ENCODE assay signal across 18 mouse cellular contexts in the genomic region with DNA sequence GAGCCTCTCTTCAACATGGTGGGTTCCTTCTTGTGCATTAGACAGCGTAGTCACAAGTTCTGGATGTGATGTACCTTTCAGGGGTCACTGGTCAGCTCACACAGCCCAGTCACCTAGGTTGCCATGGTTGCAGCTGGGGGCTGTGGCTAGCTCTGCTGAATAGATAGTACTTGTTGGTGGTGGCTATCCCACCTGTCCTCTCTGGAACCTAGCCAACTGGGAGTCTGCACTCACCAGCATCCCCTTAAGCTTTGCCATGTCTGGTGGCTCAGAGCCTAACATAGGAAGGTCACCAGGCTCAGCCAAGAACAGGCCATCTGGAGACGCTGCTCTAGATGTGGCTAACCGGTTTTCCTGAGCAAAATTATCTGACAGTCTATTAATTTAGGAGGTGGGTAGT. TPM values are rescaled to one million over a fixed set of nuclear protein-coding genes. Genes with fewer than 3 reads are reported as not detected.
DNase-seq lines count a peak whose midpoint lies in the region; ATAC-seq lines count a peak whose summit lies in the region.
"Had no signal": no experiment of that assay in that cellular context is flagged by ENCODE, and none has a peak within 500 bp of the region (broad histone marks: within the 10 kb centered on the region; RNA-seq: fewer than 3 reads in every experiment).

No protein-coding gene starts in this region.

- H3K27me3 ChIP-seq in hindbrain, embryonic 10.5 days (ENCODE audit: insufficient read depth, poor library complexity, severe bottlenecking), result peaks cover 18% of the 10 kb centered on the region; the same call in 1 of the 2 replicates
- H3K27me3 ChIP-seq in hindbrain, embryonic 12.5 days, result no peaks in the 10 kb centered on the region
- no peaks in the 10 kb centered on the region for H3K27me3 ChIP-seq in neural tube, embryonic 13.5 days
- H3K27me3 ChIP-seq in neural tube, embryonic 15.5 days (replicated peaks), result no peaks in the 10 kb centered on the region
- H3K27me3 ChIP-seq: embryonic facial prominence, embryonic 15.5 days; forebrain, embryonic 15.5 days had no signal

- H3K4me2 ChIP-seq in hindbrain, embryonic 12.5 days (replicated peaks), result no peak overlapping the region
- no peak overlapping the region for H3K4me2 ChIP-seq in neural tube, embryonic 13.5 days
- H3K4me2 ChIP-seq in neural tube, embryonic 15.5 days, result no peak overlapping the region
- H3K4me2 ChIP-seq: embryonic facial prominence, embryonic 15.5 days; forebrain, embryonic 15.5 days; hindbrain, embryonic 14.5 days; liver, embryonic 12.5 days had no signal

- DNase-seq in hindbrain, embryonic 10.5 days (ENCODE audit: low spot score), result no peak
- DNase-seq in cerebellum, adult 9-11 months, result peak; percentile 78
- no peak for DNase-seq in adrenal gland, postnatal 4 days (ENCODE audit: low spot score in 2 of 2)
- no peak for DNase-seq in layer of hippocampus, adult 11-12 months (ENCODE audit: low spot score)
- DNase-seq: gastrocnemius, adult 2 months; kidney, adult 11 months; layer of hippocampus, postnatal 36 days; right cerebral cortex, postnatal 14 days; thymus, postnatal 36 days had no signal

- WGBS in hindbrain, embryonic 10.5 days, result 73% methylated on average over 3 of the region's 3 CpGs
- 66% methylated on average over 3 of the region's 3 CpGs for WGBS in hindbrain, embryonic 12.5 days
- WGBS in neural tube, embryonic 13.5 days, result 59% methylated on average over 3 of the region's 3 CpGs
- 71% methylated on average over 3 of the region's 3 CpGs for WGBS in neural tube, embryonic 15.5 days

- H3K4me3 ChIP-seq in hindbrain, embryonic 10.5 days, result no peak overlapping the region
- no peak overlapping the region for H3K4me3 ChIP-seq in hindbrain, embryonic 12.5 days
- no peak overlapping the region for H3K4me3 ChIP-seq in neural tube, embryonic 13.5 days
- no peak overlapping the region for H3K4me3 ChIP-seq in neural tube, embryonic 15.5 days (replicated peaks)
- H3K4me3 ChIP-seq: embryonic facial prominence, embryonic 15.5 days; forebrain, embryonic 15.5 days; gastrocnemius, adult 2 months; limb, embryonic 10.5 days; liver, embryonic 12.5 days; megakaryocyte, embryonic 14.5 days had no signal

- H3K4me1 ChIP-seq in hindbrain, embryonic 10.5 days (replicated peaks), result peaks cover 48% of the 10 kb centered on the region
- H3K4me1 ChIP-seq in hindbrain, embryonic 12.5 days, result peaks cover 32% of the 10 kb centered on the region
- H3K4me1 ChIP-seq in neural tube, embryonic 13.5 days (replicated peaks), result peaks cover 54% of the 10 kb centered on the region
- 0 out of 2 replicates have a peak, but pooled peaks cover 5% of the 10 kb centered on the region for H3K4me1 ChIP-seq in neural tube, embryonic 15.5 days
- H3K4me1 ChIP-seq: megakaryocyte, embryonic 14.5 days had no signal

- ATAC-seq in hindbrain, embryonic 12.5 days (ENCODE audit: low FRiP score), result no peak
- ATAC-seq in neural tube, embryonic 13.5 days (ENCODE audit: low read depth), result 0 out of 2 replicates have a peak, but pooled peaks have one; percentile 17
- no peak for ATAC-seq in neural tube, embryonic 15.5 days (ENCODE audit: low FRiP score)
- ATAC-seq: forebrain, embryonic 15.5 days; liver, embryonic 12.5 days had no signal

- no peak overlapping the region for H3K9ac ChIP-seq in hindbrain, embryonic 12.5 days
- H3K9ac ChIP-seq in neural tube, embryonic 13.5 days, result no peak overlapping the region
- no peak overlapping the region for H3K9ac ChIP-seq in neural tube, embryonic 15.5 days (replicated peaks)
- H3K9ac ChIP-seq: embryonic facial prominence, embryonic 15.5 days; forebrain, embryonic 15.5 days; hindbrain, embryonic 14.5 days had no signal

- H3K36me3 ChIP-seq in hindbrain, embryonic 10.5 days, result no peaks in the 10 kb centered on the region
- H3K36me3 ChIP-seq in hindbrain, embryonic 12.5 days, result no peaks in the 10 kb centered on the region
- no peaks in the 10 kb centered on the region for H3K36me3 ChIP-seq in neural tube, embryonic 13.5 days
- H3K36me3 ChIP-seq in neural tube, embryonic 15.5 days, result no peaks in the 10 kb centered on the region
- H3K36me3 ChIP-seq: embryonic facial prominence, embryonic 15.5 days; forebrain, embryonic 15.5 days; limb, embryonic 10.5 days; liver, embryonic 12.5 days had no signal

- no peaks in the 10 kb centered on the region for H3K9me3 ChIP-seq in hindbrain, embryonic 10.5 days
- H3K9me3 ChIP-seq in hindbrain, embryonic 12.5 days (replicated peaks), result no peaks in the 10 kb centered on the region
- no peaks in the 10 kb centered on the region for H3K9me3 ChIP-seq in neural tube, embryonic 13.5 days
- no peaks in the 10 kb centered on the region for H3K9me3 ChIP-seq in neural tube, embryonic 15.5 days (replicated peaks)
- H3K9me3 ChIP-seq: embryonic facial prominence, embryonic 15.5 days; forebrain, embryonic 15.5 days; limb, embryonic 10.5 days; liver, embryonic 12.5 days; megakaryocyte, embryonic 14.5 days had no signal

- H3K27ac ChIP-seq in hindbrain, embryonic 10.5 days, result peak overlapping the region; percentile 53; the same call in 1 of the 2 replicates
- no peak overlapping the region for H3K27ac ChIP-seq in hindbrain, embryonic 12.5 days
- no peak overlapping the region for H3K27ac ChIP-seq in neural tube, embryonic 13.5 days (replicated peaks)
- no peak overlapping the region for H3K27ac ChIP-seq in neural tube, embryonic 15.5 days (replicated peaks)
- H3K27ac ChIP-seq: embryonic facial prominence, embryonic 15.5 days; forebrain, embryonic 15.5 days; gastrocnemius, adult 2 months; hindbrain, embryonic 14.5 days had no signal

RNA-seq across cellular contexts. Expression of gene Ackr3, which starts 47.4 kb away (rescaled TPM):
- 19.2 and 22.3 TPM in 2 replicates for polyA plus RNA-seq in hindbrain, embryonic 10.5 days (2016; fragmentation: Nextera tagmentation; extraction: Ambion mirVana)
- 26.9 and 27.6 TPM in 2 replicates for polyA plus RNA-seq in hindbrain, embryonic 12.5 days (2016; fragmentation: Nextera tagmentation; extraction: Ambion mirVana)
- polyA plus RNA-seq in neural tube, embryonic 13.5 days (2015; fragmentation: Nextera tagmentation; extraction: Ambion mirVana), result 16.7 and 17.1 TPM in 2 replicates
- 7.5 and 7.7 TPM in 2 replicates for polyA plus RNA-seq in neural tube, embryonic 15.5 days (2015; fragmentation: Nextera tagmentation; extraction: Ambion mirVana)
- 10 to 100 TPM; 19.5 to 22.2 TPM for total RNA-seq in adrenal gland, postnatal 4 days (2021)
